Mouse (Mus musculus) stomach, postnatal 0 days (tissue): ENCODE measurements around the gene Hspbp1.

ENCODE experiments used
- CTCF ChIP-seq: IDR thresholded peaks from 2 replicates; pipeline ENCODE4 v1.5.1; 2016; ENCODE audit warnings: antibody characterized with exemption, low read depth, mild to moderate bottlenecking, moderate library complexity
- EP300 ChIP-seq: optimal IDR thresholded peaks from 2 replicates; pipeline ENCODE3; 2016; ENCODE audit warnings: antibody characterized with exemption

GRCm38 (mm10) chr7:4655916-4656315, 29.0 kb downstream of the Hspbp1 start:
- TF ChIP-seq CTCF (no peak), EP300 (no peak)
